Mouse (Mus musculus) adrenal gland, postnatal 4 days (tissue): ENCODE results near the gene Xpnpep3. TPM values are rescaled to one million over a fixed set of nuclear protein-coding genes. Genes with fewer than 3 reads are reported as not detected.

ENCODE experiments used
- DNase-seq, 2 experiments: peaks; one replicate each; pipeline ENCODE4 v3.0.0; 2021 to 2022; ENCODE audit warnings: low spot score in 2 of 2, mixed read lengths in 2 of 2
- long read RNA-seq, 2 experiments: library from polyadenylated mRNA; stranded (forward); transcript quantifications; one replicate each; pipeline ENCODE4 v2.0.0; 2021
- total RNA-seq, 2 experiments: library from RNA; stranded (reverse); gene quantifications; 2 replicates each; pipeline ENCODE4 v1.2.3; 2021

Gene Xpnpep3
- 10 to 100 TPM; 22.7 to 24.4 TPM for total RNA-seq
- long read RNA-seq, experiment 1, full-length matches to known transcripts = 1 of 8 reads
- long read RNA-seq, experiment 1, partial matches to known transcripts = 0 of 8 reads
- long read RNA-seq, experiment 1, other reads (novel, unspliced or antisense) = 7 of 8 reads
- long read RNA-seq, experiment 2, partial matches to known transcripts = 0 of 9 reads
- long read RNA-seq, experiment 2, other reads (novel, unspliced or antisense) = 9 of 9 reads

- peak; percentile 94 to 97 for DNase-seq
Observed at GRCm38 (mm10) chr15:81399638-81400315, at the start of gene Xpnpep3, which contains the start of gene St13. Gene Xpnpep3, plus strand, starts transcription at chr15:81400138. Gene St13, minus strand, starts transcription at chr15:81400077.

- no peak for DNase-seq
Observed at GRCm38 (mm10) chr15:81350401-81350800, 49.5 kb upstream of the Xpnpep3 start.

GRCm38 (mm10) chr15:81352638-81353037 is 47.3 kb upstream of the Xpnpep3 start:
- no peak for DNase-seq

GRCm38 (mm10) chr15:81355146-81355761 is 44.7 kb upstream of the Xpnpep3 start:
- DNase-seq = peak in 1 of 2 experiments; percentile 37

- no peak for DNase-seq
Observed at GRCm38 (mm10) chr15:81356946-81357345, 43.0 kb upstream of the Xpnpep3 start.

GRCm38 (mm10) chr15:81358943-81359342 is 41.0 kb upstream of the Xpnpep3 start:
- no peak for DNase-seq

GRCm38 (mm10) chr15:81359421-81359820 is 40.5 kb upstream of the Xpnpep3 start:
- DNase-seq = no peak

GRCm38 (mm10) chr15:81360345-81361021 is 39.5 kb upstream of the Xpnpep3 start, which contains the start of gene Slc25a17:
Gene Slc25a17, minus strand, starts transcription at chr15:81360812.
- peak; percentile 81 to 94 for DNase-seq

- no peak for DNase-seq
Observed at GRCm38 (mm10) chr15:81361022-81361404, 38.9 kb upstream of the Xpnpep3 start.

GRCm38 (mm10) chr15:81361417-81362015 is 38.4 kb upstream of the Xpnpep3 start:
- no peak for DNase-seq

- DNase-seq = no peak
Observed at GRCm38 (mm10) chr15:81362501-81362900, 37.4 kb upstream of the Xpnpep3 start.

GRCm38 (mm10) chr15:81364271-81364670 is 35.7 kb upstream of the Xpnpep3 start:
- DNase-seq = no peak

- no peak for DNase-seq
Observed at GRCm38 (mm10) chr15:81365246-81365645, 34.7 kb upstream of the Xpnpep3 start.

GRCm38 (mm10) chr15:81366241-81366640 is 33.7 kb upstream of the Xpnpep3 start:
- DNase-seq = no peak

GRCm38 (mm10) chr15:81368601-81369000 is 31.3 kb upstream of the Xpnpep3 start:
- DNase-seq = no peak

GRCm38 (mm10) chr15:81370356-81370755 is 29.6 kb upstream of the Xpnpep3 start:
- DNase-seq = no peak

GRCm38 (mm10) chr15:81374621-81375020 is 25.3 kb upstream of the Xpnpep3 start:
- DNase-seq = no peak

GRCm38 (mm10) chr15:81378845-81379244 is 21.1 kb upstream of the Xpnpep3 start:
- DNase-seq = no peak

- DNase-seq = no peak
Observed at GRCm38 (mm10) chr15:81386327-81386726, 13.6 kb upstream of the Xpnpep3 start.

- no peak for DNase-seq
Observed at GRCm38 (mm10) chr15:81392997-81393396, 6.9 kb upstream of the Xpnpep3 start.

GRCm38 (mm10) chr15:81394211-81394915 is 5.6 kb upstream of the Xpnpep3 start:
- DNase-seq = no peak
